Mouse (Mus musculus) CH12.LX (cell line): ENCODE measurements around the gene Nsl1. TPM values are rescaled to one million over a fixed set of nuclear protein-coding genes. Genes with fewer than 3 reads are reported as not detected.
A peak's percentile ranks its signal among the peaks of the same experiment; 100 is the strongest.

ENCODE experiments used
- DNase-seq: peaks from one replicate; pipeline ENCODE4 v3.0.0-alpha.2; 2013; ENCODE audit errors: extremely low read depth
- H3K27ac ChIP-seq: 2 replicates; pipeline ENCODE4 v1.5.1; 2012; ENCODE audit warnings: low read depth, mild to moderate bottlenecking, control low read depth, moderate library complexity; ENCODE audit not compliant: insufficient read depth
- H3K27me3 ChIP-seq: replicated peaks from 2 replicates; pipeline ENCODE3; 2012; ENCODE audit warnings: inconsistent platforms
- H3K36me3 ChIP-seq, 2 experiments: replicated peaks in 1 of 2; 2 replicates each; pipeline versions ENCODE3 to v1.6.1; 2012; ENCODE audit warnings: inconsistent platforms in 1 of 2, low read length in 1 of 2, mild to moderate bottlenecking in 1 of 2, mixed read lengths in 1 of 2, moderate library complexity in 1 of 2; ENCODE audit not compliant: control insufficient read depth in 1 of 2, insufficient read depth in 1 of 2
- H3K4me1 ChIP-seq, 2 experiments: 2 replicates each; pipeline ENCODE4 v1.6.1; 2012; ENCODE audit warnings: inconsistent platforms in 1 of 2, moderate library complexity in 1 of 2; ENCODE audit not compliant: insufficient read depth in 2 of 2, control insufficient read depth in 1 of 2
- H3K4me2 ChIP-seq: 2 replicates; pipeline ENCODE4 v1.6.1; 2012; ENCODE audit warnings: low read depth, mild to moderate bottlenecking, control low read depth; ENCODE audit not compliant: poor library complexity, insufficient read depth, severe bottlenecking
- H3K4me3 ChIP-seq, 3 experiments: fragments of 150-350 bp in 1 of 3; sonication (generic) in 1 of 3; replicated peaks in 1 of 3; 2 replicates each; pipeline versions ENCODE3 to v1.5.1; 2011 to 2012; ENCODE audit warnings: low read depth in 2 of 3, low read length in 2 of 3, mild to moderate bottlenecking in 2 of 3, moderate library complexity in 2 of 3, control low read depth in 1 of 3, improper control_type of control experiment in 1 of 3, inconsistent platforms in 1 of 3, mixed read lengths in 1 of 3; ENCODE audit not compliant: poor library complexity in 1 of 3
- H3K79me2 ChIP-seq: replicated peaks from 2 replicates; pipeline ENCODE4 v1.6.1; 2012; ENCODE audit warnings: mild to moderate bottlenecking, moderate library complexity; ENCODE audit not compliant: control insufficient read depth, poor library complexity, insufficient read depth, severe bottlenecking; ENCODE audit errors: extremely low read depth
- H3K9ac ChIP-seq: 2 replicates; pipeline ENCODE4 v1.6.1; 2012; ENCODE audit warnings: low read depth, mild to moderate bottlenecking, control low read depth, moderate library complexity; ENCODE audit not compliant: insufficient read depth
- H3K9me3 ChIP-seq: replicated peaks from 2 replicates; pipeline ENCODE3; 2012; ENCODE audit warnings: low read length, inconsistent platforms, mixed read lengths
- BHLHE40 ChIP-seq: IDR thresholded peaks from 2 replicates; pipeline ENCODE4 v1.6.1; 2011; ENCODE audit warnings: mild to moderate bottlenecking, low read depth, low read length, improper control_type of control experiment
- CHD2 ChIP-seq: IDR thresholded peaks from 2 replicates; pipeline ENCODE4 v1.6.1; 2011; ENCODE audit warnings: low read length, improper control_type of control experiment
- CTCF ChIP-seq, 2 experiments: IDR thresholded peaks in 1 of 2; conservative IDR thresholded peaks in 1 of 2; 2 replicates each; pipeline ENCODE4 v1.5.1; 2011 to 2012; ENCODE audit warnings: low read depth in 2 of 2, low read length in 2 of 2, improper control_type of control experiment in 1 of 2, inconsistent platforms in 1 of 2, mild to moderate bottlenecking in 1 of 2, moderate library complexity in 1 of 2
- E2F4 ChIP-seq: IDR thresholded peaks from 2 replicates; pipeline ENCODE4 v1.6.1; 2011; ENCODE audit warnings: low read depth, low read length, improper control_type of control experiment; ENCODE audit not compliant: insufficient replicate concordance
- GABPA ChIP-seq: IDR thresholded peaks from 2 replicates; pipeline ENCODE4 v1.6.1; 2012; ENCODE audit warnings: low read depth, low read length, improper control_type of control experiment, inconsistent platforms; ENCODE audit not compliant: insufficient replicate concordance
- KAT2A ChIP-seq: IDR thresholded peaks from 2 replicates; pipeline ENCODE4 v1.6.1; 2012; ENCODE audit warnings: low read length, improper control_type of control experiment, inconsistent platforms; ENCODE audit not compliant: insufficient replicate concordance
- MAX ChIP-seq: IDR thresholded peaks from 2 replicates; pipeline ENCODE4 v1.6.1; 2011; ENCODE audit warnings: low read length, improper control_type of control experiment
- MXI1 ChIP-seq: IDR thresholded peaks from 2 replicates; pipeline ENCODE4 v1.6.1; 2011; ENCODE audit warnings: mild to moderate bottlenecking, low read depth, low read length, improper control_type of control experiment
- NELFE ChIP-seq: IDR thresholded peaks from 2 replicates; pipeline ENCODE4 v1.6.1; 2011; ENCODE audit warnings: low read depth, low read length, improper control_type of control experiment
- NRF1 ChIP-seq: IDR thresholded peaks from 2 replicates; pipeline ENCODE4 v1.6.1; 2014; ENCODE audit warnings: low read depth, mild to moderate bottlenecking, inconsistent platforms, low read length, improper control_type of control experiment, moderate library complexity
- PAX5 ChIP-seq: IDR thresholded peaks from 2 replicates; pipeline ENCODE4 v1.6.1; 2012; ENCODE audit warnings: low read length, inconsistent platforms, mixed read lengths
- RAD21 ChIP-seq: IDR thresholded peaks from 2 replicates; pipeline ENCODE4 v1.6.1; 2011; ENCODE audit warnings: low read depth, mild to moderate bottlenecking, low read length, improper control_type of control experiment, moderate library complexity
- SIN3A ChIP-seq: IDR thresholded peaks from 2 replicates; pipeline ENCODE4 v1.6.1; 2012; ENCODE audit warnings: low read length, improper control_type of control experiment, inconsistent platforms
- TCF12 ChIP-seq: IDR thresholded peaks from 2 replicates; pipeline ENCODE4 v1.6.1; 2014; ENCODE audit warnings: low read depth, mild to moderate bottlenecking, inconsistent platforms, low read length, improper control_type of control experiment
- USF1 ChIP-seq: IDR thresholded peaks from 2 replicates; pipeline ENCODE4 v1.6.1; 2014; ENCODE audit warnings: low read depth, mild to moderate bottlenecking, inconsistent platforms, low read length, improper control_type of control experiment
- USF2 ChIP-seq: conservative IDR thresholded peaks from 2 replicates; pipeline ENCODE4 v1.6.1; 2011; ENCODE audit warnings: low read depth, low read length, improper control_type of control experiment
- ZC3H11A ChIP-seq: IDR thresholded peaks from 2 replicates; pipeline ENCODE4 v1.6.1; 2012; ENCODE audit warnings: low read depth, mild to moderate bottlenecking, inconsistent platforms, low read length, improper control_type of control experiment
- ZMIZ1 ChIP-seq: IDR thresholded peaks from 2 replicates; pipeline ENCODE4 v1.6.1; 2012; ENCODE audit warnings: low read depth, mild to moderate bottlenecking, inconsistent platforms, low read length, improper control_type of control experiment
- dilution Hi-C: fragments of 300-500 bp; cut with MboI; formaldehyde crosslinking; loops from 2 replicates; pipeline ENCODE4 v1.14.3; 2020; ENCODE audit warnings: low sequenced_read_pairs; ENCODE audit not compliant: extremely low pct_unique_long_range_greater_than_20kb, extremely low pct_ligation_motif_present
- in situ Hi-C: fragments of 300-500 bp; cut with MboI; formaldehyde crosslinking; loops from 3 replicates; pipeline ENCODE4 v1.14.3; 2019; ENCODE audit warnings: low sequenced_read_pairs, low pct_ligation_motif_present, low pct_unique_long_range_greater_than_20kb, mixed read lengths
- polyA plus RNA-seq: library from polyadenylated mRNA; unstranded; fragments of >175 nt; gene quantifications from 2 replicates; pipeline ENCODE4 v1.2.1, GENCODE M21; 2012; ENCODE audit warnings: low read depth; ENCODE audit not compliant: insufficient read length
- total RNA-seq, 2 experiments: library from RNA; depleted of rRNA; stranded (reverse); fragments of 300-350 nt in 1 of 2; fragments of >200 nt in 1 of 2; gene quantifications; 2 replicates each; pipeline ENCODE4 v1.2.3; 2012 to 2014

The Nsl1 gene
- total and polyA plus RNA-seq, 3 experiments = 16.0 to 27.1 (median 17.4) TPM

DNA sequence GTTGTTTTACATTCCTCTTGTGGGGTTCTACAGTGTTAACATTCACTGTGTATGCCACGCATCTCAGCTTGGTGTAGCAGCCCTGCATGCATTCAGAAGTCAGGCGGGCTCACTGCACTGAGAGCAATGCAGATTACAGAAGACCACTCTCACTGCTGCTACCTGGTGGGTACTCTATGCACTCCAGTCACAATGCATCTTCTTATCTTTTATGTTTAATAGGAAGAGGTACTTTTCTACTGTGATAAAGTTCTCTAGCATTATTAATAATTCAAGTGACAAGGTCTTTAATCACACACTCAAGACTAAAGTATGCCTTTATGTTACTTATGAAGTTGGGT lies 7.3 kb upstream of the Nsl1 start:
- DNase-seq = no peak
- H3K36me3 ChIP-seq = peaks cover 19 to 58% of the 10 kb centered on the region in 2 experiments
- H3K4me2 ChIP-seq = no peak overlapping the region
- H3K79me2 ChIP-seq = no peaks in the 10 kb centered on the region
- 0 out of 4 replicates have a peak, but pooled peaks cover 0 to 5% of the 10 kb centered on the region in 2 experiments for H3K4me1 ChIP-seq
- in situ Hi-C loops = no loop called here
- H3K27ac ChIP-seq = no peak overlapping the region
- H3K4me3 ChIP-seq = no peak overlapping the region
- H3K9me3 ChIP-seq = no peaks in the 10 kb centered on the region
- no peak overlapping the region for H3K9ac ChIP-seq
- TF ChIP-seq NELFE (no peak), CTCF (conservative IDR thresholded peaks at IDR 0.05 in 1 of 2, IDR thresholded peaks at IDR 0.05 in 1 of 2; ENCODE audit: low read depth in 2 of 2, low read length in 2 of 2) (peak in 1 of 2 experiments; percentile 22; a peak in 2 of 4 replicates), MAX (no peak)
- TF ChIP-seq, all 38 proteins: peak for 1
- H3K27me3 ChIP-seq = no peaks in the 10 kb centered on the region
- dilution Hi-C loops = no loop called here

DNA sequence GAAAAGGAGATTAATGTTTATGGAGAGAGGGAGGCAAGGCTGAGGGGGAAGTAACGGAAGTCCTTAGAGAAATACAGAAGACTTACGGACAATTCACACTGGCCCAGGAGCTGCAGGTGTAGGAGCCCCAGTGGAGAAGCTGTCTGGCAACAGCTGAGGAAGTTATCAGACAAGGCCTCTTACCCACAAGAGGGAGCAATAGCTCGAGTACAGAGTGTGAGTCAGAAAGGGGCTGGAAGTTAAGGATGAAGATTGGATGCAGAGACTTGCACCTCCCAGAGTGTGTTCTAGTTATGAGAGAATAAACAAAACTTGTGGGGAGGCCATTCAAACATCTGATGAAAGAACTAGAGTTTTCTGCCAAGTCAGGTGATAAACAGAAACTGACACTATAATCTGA lies 5.4 kb upstream of the Nsl1 start:
- H3K27ac ChIP-seq = no peak overlapping the region
- H3K9me3 ChIP-seq = no peaks in the 10 kb centered on the region
- in situ Hi-C loops = no loop called here
- H3K36me3 ChIP-seq = peaks cover 4 to 57% of the 10 kb centered on the region in 2 experiments
- dilution Hi-C loops = no loop called here
- H3K4me1 ChIP-seq = peaks cover 2 to 17% of the 10 kb centered on the region in 2 experiments
- H3K79me2 ChIP-seq = no peaks in the 10 kb centered on the region
- no peak for TF ChIP-seq USF2
- peak; percentile 5; the same call in 1 of the 2 replicates for TF ChIP-seq RAD21
- no peak for TF ChIP-seq SIN3A
- TF ChIP-seq USF1 = no peak
- no peak for TF ChIP-seq E2F4
- TF ChIP-seq PAX5 = no peak
- TF ChIP-seq KAT2A = no peak
- TF ChIP-seq NRF1 = no peak
- no peak for TF ChIP-seq BHLHE40
- no peak for TF ChIP-seq MXI1
- TF ChIP-seq CTCF (conservative IDR thresholded peaks at IDR 0.05 in 1 of 2, IDR thresholded peaks at IDR 0.05 in 1 of 2; ENCODE audit: low read depth in 2 of 2, low read length in 2 of 2) = peak in 1 of 2 experiments; percentile 31; a peak in 1 of 4 replicates
- no peak for TF ChIP-seq ZMIZ1
- no peak for TF ChIP-seq ZC3H11A
- no peak for TF ChIP-seq CHD2
- no peak for TF ChIP-seq TCF12
- no peak for TF ChIP-seq GABPA
- H3K4me3 ChIP-seq = no peak overlapping the region
- H3K27me3 ChIP-seq = no peaks in the 10 kb centered on the region
- no peak overlapping the region for H3K4me2 ChIP-seq
- no peak overlapping the region for H3K9ac ChIP-seq
- no peak for DNase-seq
